Mouse (Mus musculus) heart, embryonic 16.5 days (tissue): ENCODE measurements around the gene D430041D05Rik. TPM values are rescaled to one million over a fixed set of nuclear protein-coding genes. Genes with fewer than 3 reads are reported as not detected.

Experiments used
- ATAC-seq: fragments of 200-750 bp; cut with Nextera tagmentation; replicated peaks from 2 replicates; pipeline ENCODE4 v1.8.0; 2017; ENCODE audit warnings: moderate number of reproducible peaks; ENCODE audit not compliant: insufficient read depth, low FRiP score; ENCODE audit errors: extremely low read depth
- H3K27ac ChIP-seq: fragments of 300-500 bp; sonication (generic); 2 replicates; pipeline ENCODE4 v1.5.1; 2014; ENCODE audit warnings: mild to moderate bottlenecking, low read length, control low read depth, moderate library complexity
- H3K27me3 ChIP-seq: fragments of 300-500 bp; sonication (generic); 2 replicates; pipeline ENCODE4 v1.6.1; 2014; ENCODE audit warnings: low read length, mixed read lengths; ENCODE audit not compliant: control insufficient read depth, insufficient read depth
- H3K36me3 ChIP-seq: fragments of 300-500 bp; sonication (generic); 2 replicates; pipeline ENCODE4 v1.6.1; 2014; ENCODE audit not compliant: control insufficient read depth, insufficient read depth
- H3K4me1 ChIP-seq: fragments of 300-500 bp; sonication (generic); 2 replicates; pipeline ENCODE4 v1.6.1; 2014; ENCODE audit warnings: low read length, mixed read lengths; ENCODE audit not compliant: control insufficient read depth, insufficient read depth
- H3K4me2 ChIP-seq: fragments of 300-500 bp; sonication (generic); 2 replicates; pipeline ENCODE4 v1.6.1; 2014; ENCODE audit warnings: low read depth, mild to moderate bottlenecking, control low read depth, low read length
- H3K4me3 ChIP-seq: fragments of 300-500 bp; sonication (generic); 2 replicates; pipeline ENCODE4 v1.5.1; 2014; ENCODE audit warnings: mild to moderate bottlenecking, control low read depth, low read length
- H3K9ac ChIP-seq: fragments of 300-500 bp; sonication (generic); 2 replicates; pipeline ENCODE4 v1.6.1; 2014; ENCODE audit warnings: low read length, control low read depth
- H3K9me3 ChIP-seq: fragments of 300-500 bp; sonication (generic); replicated peaks from 2 replicates; pipeline ENCODE4 v1.6.1; 2016; ENCODE audit warnings: low read length; ENCODE audit not compliant: control insufficient read depth
- WGBS: fragments of 180-500 bp; shearing (Covaris S2); extraction: QIAGEN DNeasy Blood & Tissue Kit; methylation state at CpG from one replicate; pipeline ENCODE4 v1.1.7; 2014; 5-methylcytosine and 5-hydroxymethylcytosine counted together
- polyA plus RNA-seq: library from polyadenylated mRNA; unstranded; fragments of >200 nt; fragmentation: Nextera tagmentation; extraction: Ambion mirVana; gene quantifications from 2 replicates; pipeline ENCODE4 v1.2.1, GENCODE M21; 2015

The D430041D05Rik gene
- polyA plus RNA-seq, 1 experiment from 2014 or later, result 0.20 TPM

DNA sequence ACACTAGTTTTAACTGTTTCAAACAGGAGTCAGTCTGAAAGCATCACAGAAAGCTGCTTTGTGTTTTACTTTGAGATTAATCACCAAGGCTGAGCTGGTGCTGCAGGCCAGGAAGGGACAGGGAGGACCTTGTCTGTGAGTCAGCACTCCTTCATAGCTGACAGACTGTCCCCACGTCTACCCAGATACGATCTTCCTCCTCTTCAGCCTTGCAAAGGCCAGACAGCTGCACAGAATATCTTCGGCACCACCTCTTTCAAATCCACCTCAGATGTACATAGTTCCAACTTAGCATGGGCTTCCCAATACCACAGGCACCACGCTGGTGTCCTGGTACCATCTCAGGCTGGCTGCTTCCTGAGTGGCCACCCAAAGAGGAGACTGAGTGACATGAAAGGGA is 232.6 kb downstream of the D430041D05Rik start:
- H3K9me3 ChIP-seq, result no peaks in the 10 kb centered on the region
- no peak overlapping the region for H3K4me3 ChIP-seq
- no peaks in the 10 kb centered on the region for H3K27me3 ChIP-seq
- ATAC-seq, result no peak
- H3K36me3 ChIP-seq, result no peaks in the 10 kb centered on the region
- H3K4me1 ChIP-seq, result peaks cover 21% of the 10 kb centered on the region
- no peak overlapping the region for H3K9ac ChIP-seq
- no peak overlapping the region for H3K27ac ChIP-seq
- WGBS, result 68% methylated on average over 4 of the region's 4 CpGs
- no peak overlapping the region for H3K4me2 ChIP-seq

GRCm38 (mm10) chr2:104176979-104177704 is 233.7 kb downstream of the D430041D05Rik start:
- Histone ChIP-seq H3K9ac (peak overlapping the region; percentile 63), H3K9me3 (no peaks in the 10 kb centered on the region), H3K4me3 (no peak overlapping the region), H3K36me3 (no peaks in the 10 kb centered on the region), H3K27ac (peak overlapping the region; percentile 89), H3K4me2 (peak overlapping the region; percentile 38; the same call in 1 of the 2 replicates), H3K4me1 (peaks cover 21% of the 10 kb centered on the region), H3K27me3 (no peaks in the 10 kb centered on the region)
- peak; percentile 61 for ATAC-seq
- 27% methylated on average over 13 of the region's 13 CpGs for WGBS

DNA sequence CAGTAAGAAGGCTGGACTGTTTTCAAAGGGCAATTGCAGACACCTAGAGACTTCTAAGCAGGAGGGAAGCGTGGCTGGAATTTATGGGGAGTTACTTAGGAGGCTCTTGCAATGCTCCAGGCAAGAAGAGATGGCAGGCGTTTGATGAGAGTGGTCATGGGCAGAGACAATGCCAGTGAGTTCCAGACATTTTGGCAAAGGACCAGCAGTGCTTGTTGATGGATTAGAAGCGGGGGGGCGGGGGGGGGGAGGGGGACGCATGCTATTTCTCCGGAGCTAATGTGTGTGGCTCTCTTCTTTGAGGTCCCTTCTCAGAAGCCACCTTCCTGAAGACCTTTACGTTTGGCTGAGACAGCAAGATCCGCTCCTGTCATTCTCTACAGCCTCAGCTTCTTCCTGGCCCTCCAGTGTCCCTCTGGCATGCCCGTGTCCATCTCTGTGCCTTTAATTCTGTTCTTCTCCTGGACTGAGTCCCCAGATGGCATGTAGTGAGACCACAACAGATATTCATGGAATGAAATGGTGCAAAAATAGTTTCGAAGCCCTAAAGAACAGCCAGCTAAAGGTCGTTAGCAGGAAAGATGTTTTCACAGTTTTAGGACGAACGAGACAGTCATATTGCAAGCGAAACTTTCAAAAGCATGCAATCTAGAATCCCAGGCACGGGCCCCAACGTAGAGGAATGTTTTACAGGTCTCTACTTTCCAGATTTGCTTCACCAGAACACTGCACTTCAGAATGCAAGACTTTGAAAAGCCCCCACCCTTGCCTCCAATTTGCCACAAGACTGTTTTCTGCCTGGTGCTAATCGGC is 234.4 kb downstream of the D430041D05Rik start:
- 39% methylated on average over 17 of the region's 17 CpGs for WGBS
- ATAC-seq, result peak; percentile 42; the same call in 1 of the 2 replicates
- no peaks in the 10 kb centered on the region for H3K27me3 ChIP-seq
- H3K4me2 ChIP-seq, result peak overlapping the region; percentile 38; the same call in 1 of the 2 replicates
- H3K4me1 ChIP-seq, result peaks cover 21% of the 10 kb centered on the region
- peak overlapping the region; percentile 89 for H3K27ac ChIP-seq
- H3K9me3 ChIP-seq, result no peaks in the 10 kb centered on the region
- no peaks in the 10 kb centered on the region for H3K36me3 ChIP-seq
- H3K9ac ChIP-seq, result peak overlapping the region; percentile 63
- no peak overlapping the region for H3K4me3 ChIP-seq

GRCm38 (mm10) chr2:104175476-104176165 is 235.2 kb downstream of the D430041D05Rik start:
- Histone ChIP-seq H3K9ac (no peak overlapping the region), H3K4me3 (no peak overlapping the region), H3K4me2 (no peak overlapping the region), H3K36me3 (no peaks in the 10 kb centered on the region), H3K4me1 (peaks cover 21% of the 10 kb centered on the region), H3K27ac (no peak overlapping the region), H3K27me3 (no peaks in the 10 kb centered on the region), H3K9me3 (no peaks in the 10 kb centered on the region)
- WGBS, result 85% methylated on average over 9 of the region's 9 CpGs
- no peak for ATAC-seq

DNA sequence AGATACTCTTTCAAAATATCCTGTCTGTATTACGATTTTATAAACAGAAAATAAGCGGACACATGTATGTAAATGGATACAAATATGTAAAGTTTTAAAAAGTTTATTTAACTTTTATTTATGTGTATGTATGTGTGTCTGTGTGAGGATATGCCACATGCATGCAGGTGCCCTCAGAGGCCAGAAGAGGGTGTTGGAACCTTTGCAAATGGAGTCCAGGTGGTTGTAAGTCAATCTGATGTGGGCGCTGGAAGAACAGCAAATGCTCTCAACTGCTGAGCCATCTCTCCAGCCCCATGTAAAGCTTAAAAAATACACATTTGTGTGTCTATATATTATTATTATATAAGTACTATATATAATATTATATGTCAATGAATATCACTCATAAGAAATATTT is 237.4 kb downstream of the D430041D05Rik start:
- Histone ChIP-seq H3K36me3 (no peaks in the 10 kb centered on the region), H3K9me3 (no peaks in the 10 kb centered on the region), H3K27ac (no peak overlapping the region), H3K4me3 (no peak overlapping the region), H3K4me1 (peaks cover 21% of the 10 kb centered on the region), H3K9ac (no peak overlapping the region), H3K4me2 (no peak overlapping the region), H3K27me3 (no peaks in the 10 kb centered on the region)
- ATAC-seq, result no peak
- 93% methylated on average over 3 of the region's 3 CpGs for WGBS

GRCm38 (mm10) chr2:104172695-104173348 is 238.0 kb downstream of the D430041D05Rik start:
- Histone ChIP-seq H3K27me3 (no peaks in the 10 kb centered on the region), H3K9me3 (no peaks in the 10 kb centered on the region), H3K9ac (no peak overlapping the region), H3K27ac (no peak overlapping the region), H3K4me2 (no peak overlapping the region), H3K4me1 (peaks cover 21% of the 10 kb centered on the region), H3K36me3 (no peaks in the 10 kb centered on the region), H3K4me3 (no peak overlapping the region)
- WGBS, result 48% methylated on average over 11 of the region's 11 CpGs
- no peak for ATAC-seq

- no peaks in the 10 kb centered on the region for H3K36me3 ChIP-seq
- no peak overlapping the region for H3K4me2 ChIP-seq
- 89% methylated on average over 17 of the region's 17 CpGs for WGBS
These were observed 242.5 kb downstream of the D430041D05Rik start for GRCm38 (mm10) chr2:104168186-104168896.

DNA sequence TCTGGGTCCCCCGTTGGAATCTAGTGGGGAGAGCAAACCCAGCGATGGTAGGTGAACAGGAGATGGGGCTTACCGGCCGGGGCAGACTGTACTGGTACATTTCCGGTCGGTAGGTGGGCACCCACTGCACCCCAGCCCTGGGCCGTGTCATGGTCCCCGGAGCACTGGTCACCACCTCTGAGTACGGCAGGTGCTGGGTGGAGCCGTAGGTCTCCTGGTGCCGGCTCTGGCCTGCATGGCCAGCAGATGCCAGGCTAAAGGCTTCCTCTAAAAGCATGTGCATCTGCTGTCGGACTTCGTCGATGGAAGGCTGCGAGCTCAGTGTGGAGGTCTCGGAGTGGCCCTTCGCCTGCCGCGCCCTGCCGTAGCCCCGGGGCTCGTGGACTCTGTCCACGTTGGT is 243.0 kb downstream of the D430041D05Rik start:
- Histone ChIP-seq H3K4me3 (no peak overlapping the region), H3K27ac (no peak overlapping the region), H3K4me2 (no peak overlapping the region), H3K36me3 (no peaks in the 10 kb centered on the region), H3K4me1 (no peaks in the 10 kb centered on the region; the same call in 1 of the 2 replicates), H3K27me3 (no peaks in the 10 kb centered on the region), H3K9me3 (no peaks in the 10 kb centered on the region), H3K9ac (no peak overlapping the region)
- 91% methylated on average over 23 of the region's 23 CpGs for WGBS
- ATAC-seq, result no peak

More at GRCm38 (mm10) chr2:104168186-104168896, 242.5 kb downstream of the D430041D05Rik start:
- Histone ChIP-seq H3K9me3 (no peaks in the 10 kb centered on the region), H3K4me1 (no peaks in the 10 kb centered on the region; the same call in 1 of the 2 replicates), H3K4me3 (no peak overlapping the region), H3K27ac (no peak overlapping the region), H3K9ac (no peak overlapping the region), H3K27me3 (no peaks in the 10 kb centered on the region)
- ATAC-seq, result no peak
